Mouse (Mus musculus) B cell, adult (primary cell): ENCODE data around the gene Tob2. TPM values are rescaled to one million over a fixed set of nuclear protein-coding genes. Genes with fewer than 3 reads are reported as not detected.

Experiments used
- total RNA-seq: library from RNA; stranded (reverse); gene quantifications from 4 replicates; pipeline ENCODE4 v1.2.4, GENCODE M21; 2023; ENCODE audit not compliant: inconsistent age

Gene Tob2
- total RNA-seq, result 115 to 133 TPM (median 123 TPM) in 4 replicates

DNA sequence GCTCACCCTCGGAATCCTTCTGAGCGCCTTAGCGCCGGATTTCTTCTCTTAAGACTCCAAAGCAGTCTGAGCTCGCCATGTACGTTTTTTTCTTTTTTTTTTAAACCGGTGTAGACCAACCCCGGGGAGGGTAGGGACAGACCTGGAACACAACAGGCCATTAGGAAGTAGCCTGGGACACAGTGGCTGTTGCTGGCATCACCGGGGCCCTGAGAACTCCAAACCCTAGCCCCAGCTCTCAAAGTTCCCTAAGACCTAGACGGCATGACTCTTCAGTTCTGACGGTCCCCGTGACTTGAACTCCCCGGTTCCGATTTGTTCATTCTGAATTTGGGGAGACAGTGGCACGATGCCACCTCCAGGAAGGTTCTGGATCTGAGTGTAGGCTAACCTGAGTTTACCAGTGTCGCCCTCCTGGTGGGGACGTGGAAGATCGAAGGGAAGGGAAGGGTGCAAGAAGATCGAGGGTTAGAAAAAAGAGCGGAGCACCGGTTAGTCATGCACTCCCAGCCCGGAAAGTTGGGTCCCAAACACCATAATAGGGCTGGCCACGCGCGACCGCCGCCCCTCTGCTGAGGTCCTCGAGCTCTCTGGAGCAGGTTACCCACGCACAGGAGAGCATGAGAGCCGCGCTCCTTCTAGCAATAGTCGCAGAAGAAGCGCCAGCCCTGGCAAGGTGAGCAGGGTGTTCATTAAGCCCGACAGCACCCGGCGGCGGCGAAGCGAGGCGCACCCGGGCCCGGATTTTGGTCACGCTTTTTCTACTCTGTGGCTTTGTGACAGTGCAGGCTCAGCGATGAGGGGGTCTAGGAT, at the start of gene Tob2:
Gene Tob2, minus strand, starts transcription at position 280 of the 813 bp plus-strand sequence.

DNA sequence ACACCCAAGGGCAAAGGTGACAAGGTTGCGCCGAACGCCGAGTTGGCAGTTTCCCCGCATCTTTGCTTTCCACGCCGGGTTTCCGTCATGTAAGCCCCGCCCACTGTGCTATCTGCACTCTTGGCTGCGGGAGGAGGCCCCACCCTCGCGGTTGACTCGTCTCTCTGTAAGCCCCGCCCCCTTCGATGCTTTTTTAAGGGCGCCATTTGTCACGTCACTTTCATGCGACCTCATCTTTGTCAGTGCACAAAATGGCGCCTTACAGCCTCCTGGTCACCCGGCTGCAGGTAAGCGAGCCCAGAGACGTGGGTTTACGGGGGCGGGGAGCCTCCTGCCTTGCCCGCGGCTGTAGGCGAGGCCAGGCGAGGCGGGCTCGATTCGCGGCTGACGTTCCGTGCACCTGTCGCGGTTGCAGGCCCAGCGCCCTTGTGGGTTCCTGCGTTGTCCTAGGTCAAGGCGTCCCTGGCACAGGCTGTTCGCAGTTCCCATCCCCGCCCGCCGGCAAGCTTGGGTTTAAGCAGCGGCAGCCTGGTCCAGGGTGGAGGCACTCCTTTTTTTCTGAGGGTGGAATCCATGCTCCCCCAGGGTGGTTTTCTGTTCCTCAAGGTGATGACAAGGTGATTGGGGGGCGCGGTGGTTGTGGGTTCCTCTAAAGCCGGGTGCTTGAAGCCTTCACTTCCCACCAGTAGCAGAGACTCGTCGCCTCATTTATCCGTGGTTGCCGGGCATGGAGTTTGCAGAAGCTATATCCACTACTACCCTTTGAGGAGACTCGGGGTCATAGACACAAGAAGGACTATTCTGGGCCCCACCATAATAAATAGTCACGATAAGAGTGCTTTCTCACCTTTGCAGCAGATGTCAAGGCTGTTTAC, 13.9 kb upstream of the Tob2 start, which contains the start of gene Aco2:
Gene Aco2, plus strand, starts transcription at position 48 of the 875 bp plus-strand sequence.

GRCm38 (mm10) chr15:81871604-81872261, 13.1 kb upstream of the Tob2 start, which contains the start of gene Phf5a:
Gene Phf5a (minus strand): TSS chr15:81871911.

DNA sequence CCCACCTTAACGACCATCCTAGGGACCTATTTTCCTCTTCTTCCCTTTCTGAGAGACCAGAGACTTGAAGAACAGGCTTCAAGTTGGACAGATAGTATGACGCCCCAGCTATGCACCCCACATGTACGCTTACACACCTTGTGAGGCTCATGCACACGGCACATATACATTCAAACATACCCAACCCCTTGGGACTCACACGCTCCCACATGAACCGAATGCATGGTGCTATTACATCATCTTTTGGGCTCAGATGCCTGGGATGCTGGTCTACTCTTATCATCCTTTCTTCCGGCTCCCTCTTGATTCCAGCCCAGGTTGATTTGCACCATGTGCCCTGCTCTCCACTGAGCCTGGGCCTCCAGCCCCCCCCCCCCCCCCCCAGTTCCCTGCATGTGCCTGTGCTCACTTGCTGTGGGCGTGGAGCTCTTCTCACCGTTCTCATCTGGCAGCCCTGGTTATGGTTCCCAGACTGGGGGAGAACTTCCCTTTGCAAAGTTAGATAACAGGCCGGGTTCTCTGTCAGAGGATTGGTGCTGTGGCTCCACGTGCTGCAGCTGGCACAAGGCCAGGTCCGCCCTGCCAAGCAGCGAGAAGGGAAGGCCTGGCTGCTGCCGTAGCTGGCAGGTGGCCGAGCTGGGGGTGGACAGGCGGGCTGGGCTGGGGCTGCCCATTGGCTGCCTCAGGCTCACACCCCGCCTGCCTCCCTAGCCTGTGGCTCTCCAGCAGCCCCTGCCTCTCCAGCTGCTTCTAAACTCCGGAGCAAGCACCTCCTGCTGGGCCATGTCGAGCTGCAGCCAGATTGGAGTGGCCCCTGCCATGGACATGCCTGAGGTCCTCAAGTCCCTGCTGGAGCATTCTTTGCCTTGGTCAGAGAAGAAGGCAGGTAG, 56.4 kb downstream of the Tob2 start, which contains the start of gene Tef:
Gene Tef, plus strand, starts transcription at position 421 of the 890 bp plus-strand sequence.

Other genes starting within 250 kb of the Tob2 start
- 37.6 to 54.5 TPM (median 41.1 TPM) in 4 replicates for gene L3mbtl2, start 194.9 kb downstream of the Tob2 start, total RNA-seq
- gene Chadl, start 161.5 kb downstream of the Tob2 start, total RNA-seq, result 0.67 TPM in 1 of 4 replicates, not detected in the others
- 36.7 to 41.9 TPM (median 39.4 TPM) in 4 replicates for gene Zc3h7b, start 113.7 kb downstream of the Tob2 start, total RNA-seq
- gene Rangap1, start 113.3 kb downstream of the Tob2 start, total RNA-seq, result 64.2 to 74.4 TPM (median 67.9 TPM) in 4 replicates
- gene Tef, start 56.4 kb downstream of the Tob2 start, total RNA-seq, result 27.6 to 39.1 TPM (median 33.4 TPM) in 4 replicates
- 60.1 to 67.5 TPM (median 62.8 TPM) in 4 replicates for gene Phf5a, start 13.1 kb upstream of the Tob2 start, total RNA-seq
- 141 to 151 TPM (median 145 TPM) in 4 replicates for gene Aco2, start 13.5 kb upstream of the Tob2 start, total RNA-seq
- gene Polr3h, start 67.4 kb upstream of the Tob2 start, total RNA-seq, result 15.0 to 23.3 TPM (median 17.1 TPM) in 4 replicates
- 0.29 to 0.81 TPM (median 0.42 TPM) in 3 of 4 replicates, not detected in the other for gene Csdc2, start 78.0 kb upstream of the Tob2 start, total RNA-seq
- gene Pmm1, start 102.1 kb upstream of the Tob2 start, total RNA-seq, result 18.0 to 24.3 TPM (median 21.2 TPM) in 4 replicates
- not detected in 4 replicates for gene 1700029P11Rik, start 121.7 kb upstream of the Tob2 start, total RNA-seq
- 32.1 to 42.1 TPM (median 33.8 TPM) in 4 replicates for gene Xrcc6, start 129.0 kb upstream of the Tob2 start, total RNA-seq
- 26.4 to 39.9 TPM (median 27.9 TPM) in 4 replicates for gene Desi1, start 175.1 kb upstream of the Tob2 start, total RNA-seq
- 96.9 to 103 TPM (median 102 TPM) in 4 replicates for gene Snu13, start 188.8 kb upstream of the Tob2 start, total RNA-seq
- gene 4930407I10Rik, start 200.4 kb upstream of the Tob2 start, total RNA-seq, result not detected in 4 replicates
- gene Mei1, start 211.2 kb upstream of the Tob2 start, total RNA-seq, result not detected in 4 replicates